10 mouse cellular contexts compared by ENCODE assay signal in the genomic region with DNA sequence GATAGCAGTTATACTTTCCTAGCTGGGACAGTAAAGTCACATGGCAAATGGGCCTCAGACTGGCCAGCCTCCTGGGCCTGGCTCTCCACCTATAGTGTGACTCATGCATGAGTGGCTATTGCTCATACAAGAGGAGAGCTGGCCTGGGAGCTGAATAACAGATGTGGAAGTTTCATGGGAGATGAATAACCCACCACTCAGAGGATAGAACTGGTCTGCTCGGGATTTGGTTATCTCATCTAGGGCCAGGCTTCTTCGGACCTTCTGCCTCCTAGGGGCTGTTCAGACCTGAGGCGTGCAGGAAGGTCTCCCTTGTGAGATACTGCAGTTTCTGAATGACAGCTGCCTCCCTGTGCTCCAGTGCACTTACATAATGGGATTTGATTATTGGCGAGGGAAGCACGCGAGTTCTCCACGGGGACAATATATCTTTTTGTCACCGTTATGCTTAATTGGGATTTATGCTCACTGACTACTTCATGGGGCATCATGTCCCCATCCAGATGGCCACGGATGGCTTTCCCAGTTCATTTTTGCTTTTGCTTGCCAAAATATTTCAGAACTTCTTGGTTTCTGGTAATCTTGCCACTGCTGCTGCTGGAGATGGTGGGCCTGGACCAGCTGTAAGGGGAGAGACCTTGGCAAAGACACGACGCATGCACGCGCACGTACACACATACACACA.
DNase-seq lines count a peak whose midpoint lies in the region; ATAC-seq and TF ChIP-seq lines count a peak whose summit lies in the region.
"Had no signal": no experiment of that assay in that cellular context is flagged by ENCODE, and none has a peak within 500 bp of the region (broad histone marks: within the 10 kb centered on the region; RNA-seq: fewer than 3 reads in every experiment).

No protein-coding gene starts in this region.

- no peak overlapping the region for H3K9ac ChIP-seq in forebrain, postnatal 0 days
- H3K9ac ChIP-seq: heart, embryonic 15.5 days; liver, embryonic 15.5 days had no signal

- no peak overlapping the region for H3K4me3 ChIP-seq in forebrain, postnatal 0 days (ENCODE audit: low read depth, low read length)
- H3K4me3 ChIP-seq: heart, embryonic 15.5 days; liver, embryonic 15.5 days had no signal

- H3K9me3 ChIP-seq in forebrain, postnatal 0 days (ENCODE audit: low read length): no peaks in the 10 kb centered on the region
- H3K9me3 ChIP-seq: heart, embryonic 15.5 days; liver, embryonic 15.5 days had no signal

- no peak overlapping the region for H3K4me2 ChIP-seq in forebrain, postnatal 0 days (ENCODE audit: low read depth)
- H3K4me2 ChIP-seq: heart, embryonic 15.5 days; liver, embryonic 15.5 days had no signal

- 0 out of 2 replicates have a peak, but pooled peaks have one; percentile 6 for TF ChIP-seq CTCF in forebrain, postnatal 0 days (IDR thresholded peaks at IDR 0.05; ENCODE audit: low read depth)

- H3K4me1 ChIP-seq in forebrain, postnatal 0 days (ENCODE audit: insufficient read depth): 0 out of 2 replicates have a peak, but pooled peaks cover 3% of the 10 kb centered on the region
- H3K4me1 ChIP-seq: heart, embryonic 15.5 days; liver, embryonic 15.5 days had no signal

- peak overlapping the region; percentile 79 for H3K27ac ChIP-seq in forebrain, postnatal 0 days (ENCODE audit: low read depth, low read length)
- H3K27ac ChIP-seq: heart, embryonic 15.5 days; liver, embryonic 15.5 days had no signal

- H3K27me3 ChIP-seq in forebrain, postnatal 0 days (ENCODE audit: insufficient read depth, low read length): no peaks in the 10 kb centered on the region
- H3K27me3 ChIP-seq: heart, embryonic 15.5 days; liver, embryonic 15.5 days had no signal

- H3K36me3 ChIP-seq in forebrain, postnatal 0 days (ENCODE audit: insufficient read depth): peaks cover 70% of the 10 kb centered on the region
- H3K36me3 ChIP-seq: liver, embryonic 15.5 days had no signal

- peak; percentile 67 for ATAC-seq in frontal cortex, adult (ENCODE audit: low TSS enrichment)
- ATAC-seq in forebrain, postnatal 0 days: peak; percentile 72
- ATAC-seq in CD4-positive, CD25-positive, alpha-beta regulatory T cell, adult 4 months: no peak

- DNase-seq in frontal cortex, postnatal 14 days (ENCODE audit: low spot score in 2 of 2): no peak
- DNase-seq in MN1 (ENCODE audit: low spot score): peak; percentile 86
- peak; percentile 68 for DNase-seq in forebrain, postnatal 0 days
- peak; percentile 32 to 44 for DNase-seq in layer of hippocampus, postnatal 36 days
- DNase-seq in kidney, adult 11 months: no peak
- DNase-seq in kidney, adult 18-20 months: no peak

- WGBS in forebrain, postnatal 0 days: 32% methylated on average over 14 of the region's 14 CpGs

Comparison
In these comparisons a context has a peak if more than half of its experiments do, and no peak if none do; other contexts are left out.
1. DNase-seq: peak in MN1 (single experiment), forebrain, postnatal 0 days (single experiment) and layer of hippocampus, postnatal 36 days (2 of 2); none in frontal cortex, postnatal 14 days (0 of 2), kidney, adult 11 months (single experiment) and kidney, adult 18-20 months (single experiment).